ENCODE assay signal across 8 mouse cellular contexts in genomic region chr19:45742218-45742983, GRCm38 (mm10). TPM values are rescaled to one million over a fixed set of nuclear protein-coding genes. Genes with fewer than 3 reads are reported as not detected.
DNase-seq lines count a peak whose midpoint lies in the region; ATAC-seq and TF ChIP-seq lines count a peak whose summit lies in the region.

Fgf8 (minus strand) TSS chr19:45742915.

- no peak for DNase-seq in kidney, adult 9 months
- DNase-seq in ZHBTc4 (ENCODE audit: low read depth, low spot score), result peak; percentile 34
- no peak for DNase-seq in liver, embryonic 14.5 days (ENCODE audit: low read depth in 3 of 3, low spot score in 3 of 3)
- DNase-seq in urinary bladder, adult 18-20 months (ENCODE audit: low spot score in 2 of 2), result no peak
- DNase-seq in urinary bladder, postnatal 36 days (ENCODE audit: low spot score in 2 of 2), result no peak

- peaks cover 91% of the 10 kb centered on the region for H3K27me3 ChIP-seq in kidney, embryonic 15.5 days
- H3K27me3 ChIP-seq in heart, embryonic 14.5 days (ENCODE audit: control insufficient read depth, insufficient read depth, low read length), result peaks cover 80% of the 10 kb centered on the region
- peaks cover 89% of the 10 kb centered on the region for H3K27me3 ChIP-seq in liver, embryonic 14.5 days (ENCODE audit: control insufficient read depth, insufficient read depth, low read length)

- TF ChIP-seq CTCF in liver, embryonic 14.5 days (IDR thresholded peaks at IDR 0.05; ENCODE audit: low read depth), result no peak

- peak within 1 kb of the TSS; percentile 47 for H3K9ac ChIP-seq in kidney, embryonic 15.5 days
- H3K9ac ChIP-seq in heart, embryonic 14.5 days (ENCODE audit: low read length), result peak within 1 kb of the TSS; percentile 55; the same call in 1 of the 2 replicates
- H3K9ac ChIP-seq in liver, embryonic 14.5 days (replicated peaks), result no peak within 1 kb of the TSS

- H3K4me1 ChIP-seq in kidney, embryonic 15.5 days, result peaks cover 53% of the 10 kb centered on the region
- H3K4me1 ChIP-seq in heart, embryonic 14.5 days (ENCODE audit: control insufficient read depth in 2 of 2, insufficient read depth in 2 of 2, low read length in 2 of 2), result peaks cover 21 to 26% of the 10 kb centered on the region in 2 experiments
- H3K4me1 ChIP-seq in liver, embryonic 14.5 days (replicated peaks; ENCODE audit: control insufficient read depth in 2 of 2, insufficient read depth in 2 of 2, low read length in 1 of 2), result peaks cover 0 to 2% of the 10 kb centered on the region in 2 experiments; a peak in 1 of 4 replicates

- H3K4me3 ChIP-seq in kidney, embryonic 15.5 days (replicated peaks), result peak within 1 kb of the TSS; percentile 53
- H3K4me3 ChIP-seq in heart, embryonic 14.5 days (ENCODE audit: control insufficient read depth in 1 of 2, insufficient read depth in 1 of 2, low read depth in 1 of 2, low read length in 2 of 2), result peak within 1 kb of the TSS; percentile 43 to 46
- H3K4me3 ChIP-seq in liver, embryonic 14.5 days (ENCODE audit: insufficient read depth in 1 of 2, low read depth in 2 of 2, low read length in 2 of 2), result peak within 1 kb of the TSS in 1 of 2 experiments; percentile 25; a peak in 2 of 4 replicates

- 0 out of 2 replicates have a peak, but pooled peaks have one; percentile 18 for ATAC-seq in kidney, embryonic 15.5 days (replicated peaks; ENCODE audit: low FRiP score)
- no peak for ATAC-seq in heart, embryonic 14.5 days (ENCODE audit: insufficient number of reproducible peaks, insufficient read depth, low FRiP score, low read depth)
- no peak for ATAC-seq in liver, embryonic 14.5 days (ENCODE audit: insufficient read depth)
- ATAC-seq in cerebellum, adult (ENCODE audit: insufficient number of reproducible peaks, low FRiP score, low TSS enrichment), result no peak

- TF ChIP-seq EP300 in liver, embryonic 14.5 days (IDR thresholded peaks at IDR 0.05; ENCODE audit: low read depth), result no peak

- no peaks in the 10 kb centered on the region for H3K36me3 ChIP-seq in kidney, embryonic 15.5 days
- H3K36me3 ChIP-seq in heart, embryonic 14.5 days (ENCODE audit: control insufficient read depth, insufficient read depth, low read length), result no peaks in the 10 kb centered on the region
- H3K36me3 ChIP-seq in liver, embryonic 14.5 days (replicated peaks; ENCODE audit: control insufficient read depth, insufficient read depth, low read depth), result no peaks in the 10 kb centered on the region

- WGBS in kidney, embryonic 15.5 days, result under 1% methylated on average over 49 of the region's 68 CpGs
- WGBS in heart, embryonic 14.5 days, result 1% methylated on average over 41 of the region's 68 CpGs
- WGBS in liver, embryonic 14.5 days (ENCODE audit: insufficient replicate concordance), result 1% methylated on average over 62 of the region's 68 CpGs

- no peaks in the 10 kb centered on the region for H3K9me3 ChIP-seq in kidney, embryonic 15.5 days (replicated peaks)
- no peaks in the 10 kb centered on the region for H3K9me3 ChIP-seq in heart, embryonic 14.5 days (ENCODE audit: control insufficient read depth, low read length)
- H3K9me3 ChIP-seq in liver, embryonic 14.5 days (ENCODE audit: control insufficient read depth, low read length), result no peaks in the 10 kb centered on the region

- peak within 1 kb of the TSS; percentile 93 for H3K4me2 ChIP-seq in kidney, embryonic 15.5 days
- H3K4me2 ChIP-seq in heart, embryonic 14.5 days (ENCODE audit: low read length), result peak within 1 kb of the TSS; percentile 81
- peak within 1 kb of the TSS; percentile 37 for H3K4me2 ChIP-seq in liver, embryonic 14.5 days (ENCODE audit: low read depth)

- no peak within 1 kb of the TSS for H3K27ac ChIP-seq in kidney, embryonic 15.5 days
- H3K27ac ChIP-seq in heart, embryonic 14.5 days (replicated peaks in 1 of 2; ENCODE audit: control insufficient read depth in 1 of 2, insufficient read depth in 1 of 2, low read depth in 2 of 2, low read length in 2 of 2), result no peak within 1 kb of the TSS
- H3K27ac ChIP-seq in liver, embryonic 14.5 days, result no peak within 1 kb of the TSS

RNA-seq across cellular contexts. Expression of gene Fgf8, which starts in this region (rescaled TPM):
- 17.8 and 20.3 TPM in 2 replicates for polyA plus RNA-seq in kidney, embryonic 15.5 days (2015; fragmentation: Nextera tagmentation; extraction: Ambion mirVana)
- 0.46 TPM in 1 of 2 replicates, not detected in the other for polyA plus RNA-seq in heart, embryonic 14.5 days (2014; fragmentation: Nextera tagmentation; extraction: Ambion mirVana)
- polyA plus RNA-seq in liver, embryonic 14.5 days (2012; rRNA removed), result 0.08 TPM in 1 of 2 replicates, not detected in the other
- not detected in 2 replicates for polyA plus RNA-seq in liver, embryonic 14.5 days (2014; fragmentation: Nextera tagmentation; extraction: Ambion mirVana)

Comparison
In these comparisons a context has a peak if more than half of its experiments do, and no peak if none do; other contexts are left out.
1. RNA of gene Fgf8 (polyA plus RNA-seq): 17.8 to 20.3 TPM in kidney, embryonic 15.5 days; 0.46 TPM in heart, embryonic 14.5 days and 0.08 TPM in liver, embryonic 14.5 days; every median in the first group is over 10 times any median in the second.
2. H3K4me2 ChIP-seq: peak in every context shown above with its lines; median percentile 93 in kidney, embryonic 15.5 days; 81 in heart, embryonic 14.5 days; 37 in liver, embryonic 14.5 days.